Mouse (Mus musculus) hindbrain, embryonic 13.5 days (tissue): Measurements from ENCODE around the gene Ift57. TPM values are rescaled to one million over a fixed set of nuclear protein-coding genes. Genes with fewer than 3 reads are reported as not detected.

Source experiments
- ATAC-seq: fragments of 200-750 bp; cut with Nextera tagmentation; 2 replicates; pipeline ENCODE4 v1.8.0; 2017; ENCODE audit warnings: moderate TSS enrichment; ENCODE audit not compliant: low FRiP score
- H3K27ac ChIP-seq: fragments of 300-500 bp; sonication (generic); 2 replicates; pipeline ENCODE4 v1.5.1; 2015; ENCODE audit warnings: inconsistent platforms, mild to moderate bottlenecking, moderate library complexity
- H3K27me3 ChIP-seq: fragments of 300-500 bp; sonication (generic); 2 replicates; pipeline ENCODE4 v1.6.1; 2015; ENCODE audit warnings: mild to moderate bottlenecking, inconsistent platforms
- H3K36me3 ChIP-seq: fragments of 300-500 bp; sonication (generic); 2 replicates; pipeline ENCODE4 v1.6.1; 2015; ENCODE audit warnings: mild to moderate bottlenecking, inconsistent platforms
- H3K4me1 ChIP-seq: fragments of 300-500 bp; sonication (generic); replicated peaks from 2 replicates; pipeline ENCODE4 v1.6.1; 2015; ENCODE audit warnings: inconsistent platforms
- H3K4me2 ChIP-seq: fragments of 300-500 bp; sonication (generic); 2 replicates; pipeline ENCODE4 v1.6.1; 2015; ENCODE audit warnings: inconsistent platforms, mild to moderate bottlenecking, moderate library complexity
- H3K4me3 ChIP-seq: fragments of 300-500 bp; sonication (generic); 2 replicates; pipeline ENCODE4 v1.5.1; 2015; ENCODE audit warnings: mild to moderate bottlenecking, inconsistent platforms
- H3K9ac ChIP-seq: fragments of 300-500 bp; sonication (generic); 2 replicates; pipeline ENCODE4 v1.6.1; 2015; ENCODE audit warnings: mild to moderate bottlenecking, inconsistent platforms
- H3K9me3 ChIP-seq: fragments of 300-500 bp; sonication (generic); 2 replicates; pipeline ENCODE4 v1.6.1; 2016; ENCODE audit warnings: inconsistent platforms
- WGBS: fragments of 180-500 bp; shearing (Covaris S2); methylation state at CpG from one replicate; pipeline ENCODE4 v1.1.7; 2015; 5-methylcytosine and 5-hydroxymethylcytosine counted together
- polyA plus RNA-seq: library from polyadenylated mRNA; unstranded; fragments of >200 nt; fragmentation: Nextera tagmentation; extraction: Ambion mirVana; gene quantifications from 2 replicates; pipeline ENCODE4 v1.2.1, GENCODE M21; 2015

The Ift57 gene
- polyA plus RNA-seq, 1 experiment from 2014 or later = 43.5 TPM

GRCm38 (mm10) chr16:49781556-49782156 lies 82.6 kb downstream of the Ift57 start:
- H3K4me3 ChIP-seq = no peak overlapping the region
- H3K4me2 ChIP-seq = no peak overlapping the region
- ATAC-seq = no peak
- no peaks in the 10 kb centered on the region for H3K9me3 ChIP-seq
- no peaks in the 10 kb centered on the region for H3K4me1 ChIP-seq
- no peaks in the 10 kb centered on the region for H3K36me3 ChIP-seq
- 88% methylated on average over 5 of the region's 5 CpGs for WGBS
- H3K27me3 ChIP-seq = no peaks in the 10 kb centered on the region
- H3K9ac ChIP-seq = no peak overlapping the region
- no peak overlapping the region for H3K27ac ChIP-seq

GRCm38 (mm10) chr16:49783369-49783768 lies 84.3 kb downstream of the Ift57 start:
- Histone ChIP-seq H3K4me3 (no peak overlapping the region), H3K27me3 (no peaks in the 10 kb centered on the region), H3K36me3 (no peaks in the 10 kb centered on the region), H3K4me1 (no peaks in the 10 kb centered on the region), H3K27ac (no peak overlapping the region), H3K9ac (no peak overlapping the region), H3K9me3 (no peaks in the 10 kb centered on the region), H3K4me2 (no peak overlapping the region)
- ATAC-seq = no peak

GRCm38 (mm10) chr16:49786116-49786515 lies 87.1 kb downstream of the Ift57 start:
- no peak overlapping the region for H3K4me3 ChIP-seq
- WGBS = 91% methylated on average over 6 of the region's 6 CpGs
- no peak for ATAC-seq
- no peaks in the 10 kb centered on the region for H3K36me3 ChIP-seq
- H3K9me3 ChIP-seq = no peaks in the 10 kb centered on the region
- no peak overlapping the region for H3K27ac ChIP-seq
- H3K4me1 ChIP-seq = no peaks in the 10 kb centered on the region
- no peak overlapping the region for H3K4me2 ChIP-seq
- H3K9ac ChIP-seq = no peak overlapping the region
- no peaks in the 10 kb centered on the region for H3K27me3 ChIP-seq

GRCm38 (mm10) chr16:49787714-49788113 lies 88.7 kb downstream of the Ift57 start:
- WGBS = 93% methylated on average over 5 of the region's 5 CpGs
- Histone ChIP-seq H3K4me2 (no peak overlapping the region), H3K4me1 (no peaks in the 10 kb centered on the region), H3K4me3 (no peak overlapping the region), H3K27ac (no peak overlapping the region), H3K9ac (no peak overlapping the region), H3K36me3 (no peaks in the 10 kb centered on the region), H3K9me3 (no peaks in the 10 kb centered on the region), H3K27me3 (no peaks in the 10 kb centered on the region)
- ATAC-seq = no peak

GRCm38 (mm10) chr16:49790575-49791465 lies 91.8 kb downstream of the Ift57 start:
- no peaks in the 10 kb centered on the region for H3K27me3 ChIP-seq
- no peak overlapping the region for H3K9ac ChIP-seq
- no peak for ATAC-seq
- H3K4me3 ChIP-seq = no peak overlapping the region
- no peak overlapping the region for H3K4me2 ChIP-seq
- H3K4me1 ChIP-seq = no peaks in the 10 kb centered on the region
- WGBS = 74% methylated on average over 9 of the region's 9 CpGs
- no peaks in the 10 kb centered on the region for H3K36me3 ChIP-seq
- no peaks in the 10 kb centered on the region for H3K9me3 ChIP-seq
- no peak overlapping the region for H3K27ac ChIP-seq

GRCm38 (mm10) chr16:49792446-49792878 lies 93.4 kb downstream of the Ift57 start:
- H3K27ac ChIP-seq = no peak overlapping the region
- H3K4me3 ChIP-seq = no peak overlapping the region
- no peak for ATAC-seq
- WGBS = 84% methylated on average over 9 of the region's 9 CpGs
- H3K4me2 ChIP-seq = no peak overlapping the region
- no peak overlapping the region for H3K9ac ChIP-seq
- no peaks in the 10 kb centered on the region for H3K36me3 ChIP-seq
- H3K4me1 ChIP-seq = no peaks in the 10 kb centered on the region
- no peaks in the 10 kb centered on the region for H3K27me3 ChIP-seq
- H3K9me3 ChIP-seq = no peaks in the 10 kb centered on the region

- Histone ChIP-seq H3K9me3 (no peaks in the 10 kb centered on the region), H3K4me3 (no peak overlapping the region), H3K9ac (no peak overlapping the region), H3K27ac (no peak overlapping the region), H3K4me2 (no peak overlapping the region), H3K4me1 (no peaks in the 10 kb centered on the region), H3K27me3 (no peaks in the 10 kb centered on the region), H3K36me3 (no peaks in the 10 kb centered on the region)
- 90% methylated on average over 9 of the region's 9 CpGs for WGBS
- ATAC-seq = no peak
Measured at GRCm38 (mm10) chr16:49793596-49793995, 94.6 kb downstream of the Ift57 start.

GRCm38 (mm10) chr16:49796271-49796670 lies 97.2 kb downstream of the Ift57 start:
- no peak overlapping the region for H3K27ac ChIP-seq
- H3K27me3 ChIP-seq = no peaks in the 10 kb centered on the region
- 73% methylated on average over 2 of the region's 2 CpGs for WGBS
- H3K4me3 ChIP-seq = no peak overlapping the region
- H3K36me3 ChIP-seq = no peaks in the 10 kb centered on the region
- H3K4me2 ChIP-seq = no peak overlapping the region
- no peaks in the 10 kb centered on the region; the same call in 1 of the 2 replicates for H3K4me1 ChIP-seq
- no peak overlapping the region for H3K9ac ChIP-seq
- no peaks in the 10 kb centered on the region for H3K9me3 ChIP-seq
- ATAC-seq = no peak

- Histone ChIP-seq H3K4me3 (no peak overlapping the region), H3K27ac (no peak overlapping the region), H3K27me3 (no peaks in the 10 kb centered on the region), H3K9me3 (no peaks in the 10 kb centered on the region), H3K4me1 (no peaks in the 10 kb centered on the region; the same call in 1 of the 2 replicates), H3K4me2 (no peak overlapping the region), H3K36me3 (no peaks in the 10 kb centered on the region), H3K9ac (no peak overlapping the region)
- 87% methylated on average over 2 of the region's 2 CpGs for WGBS
- ATAC-seq = no peak
Measured at GRCm38 (mm10) chr16:49796954-49797353, 97.9 kb downstream of the Ift57 start.

- Histone ChIP-seq H3K27ac (no peak overlapping the region), H3K27me3 (no peaks in the 10 kb centered on the region), H3K36me3 (no peaks in the 10 kb centered on the region), H3K4me1 (peaks cover 8% of the 10 kb centered on the region), H3K9ac (no peak overlapping the region), H3K4me3 (no peak overlapping the region), H3K9me3 (no peaks in the 10 kb centered on the region), H3K4me2 (no peak overlapping the region)
- whole genome bisulfite sequencing = 87% methylated on average over 6 of the region's 6 CpGs
- ATAC-seq = no peak
Measured at GRCm38 (mm10) chr16:49798790-49799189, 99.8 kb downstream of the Ift57 start.

GRCm38 (mm10) chr16:49799597-49800561 lies 100.8 kb downstream of the Ift57 start, which contains the start of gene Cd47:
Gene Cd47 (plus strand): TSS chr16:49800533.
- no peak for ATAC-seq
- H3K27ac ChIP-seq = no peak within 1 kb of the TSS

GRCm38 (mm10) chr16:49800996-49801395 lies 102.0 kb downstream of the Ift57 start:
- H3K27me3 ChIP-seq = no peaks in the 10 kb centered on the region
- H3K36me3 ChIP-seq = no peaks in the 10 kb centered on the region
- no peak overlapping the region for H3K9ac ChIP-seq
- H3K4me2 ChIP-seq = no peak overlapping the region
- ATAC-seq = no peak
- H3K4me3 ChIP-seq = no peak overlapping the region
- peaks cover 21% of the 10 kb centered on the region for H3K4me1 ChIP-seq
- WGBS = 84% methylated on average over 5 of the region's 5 CpGs
- no peaks in the 10 kb centered on the region for H3K9me3 ChIP-seq
- H3K27ac ChIP-seq = no peak overlapping the region

More at GRCm38 (mm10) chr16:49799597-49800561, 100.8 kb downstream of the Ift57 start, which contains the start of gene Cd47:
- no peak within 1 kb of the TSS for H3K9ac ChIP-seq
- H3K36me3 ChIP-seq = no peaks in the 10 kb centered on the region
- peaks cover 17% of the 10 kb centered on the region for H3K4me1 ChIP-seq
- no peak within 1 kb of the TSS for H3K4me2 ChIP-seq
- 85% methylated on average over 10 of the region's 10 CpGs for WGBS
- no peak within 1 kb of the TSS for H3K4me3 ChIP-seq
- H3K9me3 ChIP-seq = no peaks in the 10 kb centered on the region
- no peaks in the 10 kb centered on the region for H3K27me3 ChIP-seq
